25 mouse cellular contexts compared by ENCODE assay signal in the genomic region with DNA sequence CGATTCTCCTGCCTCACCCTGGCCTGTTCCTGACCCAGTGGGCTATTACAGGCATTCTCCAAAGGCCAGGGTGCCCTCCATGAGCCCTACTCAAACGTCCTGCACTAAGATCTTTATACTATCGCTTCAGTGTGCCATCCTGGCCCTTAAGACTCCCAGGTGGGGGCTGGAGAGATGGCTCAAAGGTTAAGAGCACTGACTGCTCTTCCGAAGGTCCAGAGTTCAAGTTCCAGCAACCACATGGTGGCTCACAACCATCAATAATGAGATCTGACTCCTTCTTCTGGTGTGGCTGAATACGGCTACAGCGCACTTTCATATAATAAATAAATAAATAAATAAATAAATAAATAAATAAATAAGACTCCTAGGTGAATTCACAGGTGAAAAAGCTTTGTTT. TPM values are rescaled to one million over a fixed set of nuclear protein-coding genes. Genes with fewer than 3 reads are reported as not detected.
DNase-seq lines count a peak whose midpoint lies in the region; ATAC-seq and TF ChIP-seq lines count a peak whose summit lies in the region.
"Had no signal": no experiment of that assay in that cellular context is flagged by ENCODE, and none has a peak within 500 bp of the region (broad histone marks: within the 10 kb centered on the region; RNA-seq: fewer than 3 reads in every experiment).

No protein-coding gene starts in this region.

- 68% methylated on average over 6 of the region's 6 CpGs for WGBS in intestine, postnatal 0 days
- 77% methylated on average over 6 of the region's 6 CpGs for WGBS in intestine, embryonic 16.5 days
- 80% methylated on average over 6 of the region's 6 CpGs for WGBS in kidney, embryonic 14.5 days
- WGBS in kidney, embryonic 15.5 days: 80% methylated on average over 6 of the region's 6 CpGs
- 65% methylated on average over 6 of the region's 6 CpGs for WGBS in liver, adult 2 months

- peak; percentile 21 for DNase-seq in kidney, adult 18-20 months
- peak; percentile 62 for DNase-seq in kidney, adult 9 months
- DNase-seq in liver, adult 2 months (ENCODE audit: extremely low read depth, low read depth, low spot score): peak; percentile 13
- no peak for DNase-seq in liver
- DNase-seq: adrenal gland, adult 8-10 months; adrenal gland, postnatal 14 days; adrenal gland, postnatal 36 days; B cell, adult 2 months; cerebellum, adult 11-12 months; cerebellum, adult 2 months; cerebellum, adult 9-10 months; cerebellum, postnatal 10 days; cerebellum, postnatal 25 days had no signal

- no peak for TF ChIP-seq POLR2A in liver, adult 2 months (IDR thresholded peaks at IDR 0.05; ENCODE audit: extremely low read depth, insufficient read depth, low read length)

- no peak overlapping the region for H3K27ac ChIP-seq in intestine, postnatal 0 days (ENCODE audit: low read depth, low read length)
- H3K27ac ChIP-seq in intestine, embryonic 16.5 days (ENCODE audit: low read length): no peak overlapping the region
- no peak overlapping the region for H3K27ac ChIP-seq in kidney, embryonic 14.5 days (ENCODE audit: low read depth, low read length)
- no peak overlapping the region for H3K27ac ChIP-seq in kidney, embryonic 15.5 days
- H3K27ac ChIP-seq in liver, adult 2 months (replicated peaks; ENCODE audit: insufficient read depth, low read depth, low read length): no peak overlapping the region
- H3K27ac ChIP-seq: embryonic facial prominence, embryonic 10.5 days; embryonic facial prominence, embryonic 12.5 days; forebrain, embryonic 13.5 days had no signal

- no peak for TF ChIP-seq CTCF in intestine, postnatal 0 days (IDR thresholded peaks at IDR 0.05; ENCODE audit: low read depth)
- no peak for TF ChIP-seq CTCF in liver, adult 2 months (IDR thresholded peaks at IDR 0.05; ENCODE audit: low read depth, low read length)

- H3K4me2 ChIP-seq in intestine, postnatal 0 days (replicated peaks; ENCODE audit: low read depth): no peak overlapping the region
- H3K4me2 ChIP-seq in intestine, embryonic 16.5 days (ENCODE audit: low read depth, low read length): no peak overlapping the region
- no peak overlapping the region for H3K4me2 ChIP-seq in kidney, embryonic 14.5 days (replicated peaks; ENCODE audit: low read depth, low read length)
- H3K4me2 ChIP-seq in kidney, embryonic 15.5 days: no peak overlapping the region
- H3K4me2 ChIP-seq: embryonic facial prominence, embryonic 12.5 days; forebrain, embryonic 13.5 days had no signal

- no peaks in the 10 kb centered on the region for H3K9me3 ChIP-seq in intestine, postnatal 0 days (ENCODE audit: control insufficient read depth)
- H3K9me3 ChIP-seq in intestine, embryonic 16.5 days (ENCODE audit: control insufficient read depth, low read length): no peaks in the 10 kb centered on the region
- H3K9me3 ChIP-seq in kidney, embryonic 14.5 days (ENCODE audit: control insufficient read depth, low read length): no peaks in the 10 kb centered on the region
- H3K9me3 ChIP-seq in kidney, embryonic 15.5 days (replicated peaks): no peaks in the 10 kb centered on the region
- H3K9me3 ChIP-seq: embryonic facial prominence, embryonic 10.5 days; embryonic facial prominence, embryonic 12.5 days; forebrain, embryonic 13.5 days; G1E had no signal

- H3K36me3 ChIP-seq in intestine, postnatal 0 days (ENCODE audit: control insufficient read depth, insufficient read depth): no peaks in the 10 kb centered on the region
- H3K36me3 ChIP-seq in intestine, embryonic 16.5 days (ENCODE audit: control insufficient read depth, insufficient read depth, low read length): no peaks in the 10 kb centered on the region
- H3K36me3 ChIP-seq in kidney, embryonic 14.5 days (ENCODE audit: control insufficient read depth, insufficient read depth, low read length): no peaks in the 10 kb centered on the region
- 0 out of 2 replicates have a peak, but pooled peaks cover 9% of the 10 kb centered on the region for H3K36me3 ChIP-seq in kidney, embryonic 15.5 days
- H3K36me3 ChIP-seq in liver, adult 2 months (ENCODE audit: control insufficient read depth, insufficient read depth, low read length): no peaks in the 10 kb centered on the region
- H3K36me3 ChIP-seq: embryonic facial prominence, embryonic 10.5 days; embryonic facial prominence, embryonic 12.5 days; G1E had no signal

- H3K4me1 ChIP-seq in intestine, postnatal 0 days (replicated peaks; ENCODE audit: control insufficient read depth, insufficient read depth, low read length): no peaks in the 10 kb centered on the region
- H3K4me1 ChIP-seq in intestine, embryonic 16.5 days (ENCODE audit: control insufficient read depth, insufficient read depth, low read length): no peaks in the 10 kb centered on the region
- no peaks in the 10 kb centered on the region for H3K4me1 ChIP-seq in kidney, embryonic 14.5 days (ENCODE audit: control insufficient read depth, insufficient read depth, low read length)
- no peaks in the 10 kb centered on the region for H3K4me1 ChIP-seq in kidney, embryonic 15.5 days
- H3K4me1 ChIP-seq in liver, adult 2 months (ENCODE audit: control insufficient read depth, insufficient read depth, low read length): no peaks in the 10 kb centered on the region
- H3K4me1 ChIP-seq: embryonic facial prominence, embryonic 10.5 days; embryonic facial prominence, embryonic 12.5 days; forebrain, embryonic 13.5 days had no signal

- ATAC-seq in intestine, postnatal 0 days: peak; percentile 58; the same call in 1 of the 2 replicates
- ATAC-seq in intestine, embryonic 16.5 days: no peak
- no peak for ATAC-seq in kidney, embryonic 14.5 days (ENCODE audit: low FRiP score, low TSS enrichment)
- no peak for ATAC-seq in kidney, embryonic 15.5 days (replicated peaks; ENCODE audit: low FRiP score)
- ATAC-seq: activated CD4-positive, CD25-positive, alpha-beta regulatory T cell, adult 4 months; CD4-positive, CD25-positive, alpha-beta regulatory T cell, adult 4 months; forebrain, embryonic 13.5 days; Patski had no signal

- no peaks in the 10 kb centered on the region for H3K27me3 ChIP-seq in intestine, postnatal 0 days (replicated peaks; ENCODE audit: control insufficient read depth, insufficient read depth, low read length)
- no peaks in the 10 kb centered on the region for H3K27me3 ChIP-seq in intestine, embryonic 16.5 days (replicated peaks; ENCODE audit: control insufficient read depth, insufficient read depth, low read length)
- no peaks in the 10 kb centered on the region for H3K27me3 ChIP-seq in kidney, embryonic 14.5 days (ENCODE audit: control insufficient read depth, insufficient read depth, low read length)
- no peaks in the 10 kb centered on the region for H3K27me3 ChIP-seq in kidney, embryonic 15.5 days
- H3K27me3 ChIP-seq in liver, adult 2 months (ENCODE audit: control insufficient read depth, insufficient read depth, low read length): no peaks in the 10 kb centered on the region
- H3K27me3 ChIP-seq: CH12.LX; embryonic facial prominence, embryonic 12.5 days; forebrain, embryonic 13.5 days; Patski had no signal

- H3K4me3 ChIP-seq in intestine, postnatal 0 days (ENCODE audit: low read depth, low read length): no peak overlapping the region
- no peak overlapping the region for H3K4me3 ChIP-seq in intestine, embryonic 16.5 days (ENCODE audit: low read length)
- no peak overlapping the region for H3K4me3 ChIP-seq in kidney, embryonic 14.5 days (ENCODE audit: low read length)
- H3K4me3 ChIP-seq in kidney, embryonic 15.5 days (replicated peaks): no peak overlapping the region
- no peak overlapping the region for H3K4me3 ChIP-seq in liver, adult 2 months (ENCODE audit: insufficient read depth, low read depth, low read length)
- H3K4me3 ChIP-seq: embryonic facial prominence, embryonic 10.5 days; embryonic facial prominence, embryonic 12.5 days; forebrain, embryonic 13.5 days had no signal

- no peak overlapping the region for H3K9ac ChIP-seq in intestine, postnatal 0 days (ENCODE audit: low read depth, low read length)
- no peak overlapping the region for H3K9ac ChIP-seq in intestine, embryonic 16.5 days (ENCODE audit: low read depth, low read length)
- H3K9ac ChIP-seq in kidney, embryonic 14.5 days (ENCODE audit: low read depth, low read length): no peak overlapping the region
- no peak overlapping the region for H3K9ac ChIP-seq in kidney, embryonic 15.5 days
- H3K9ac ChIP-seq in liver, adult 2 months (ENCODE audit: low read depth, low read length): no peak overlapping the region
- H3K9ac ChIP-seq: embryonic facial prominence, embryonic 12.5 days; forebrain, embryonic 13.5 days had no signal

- H3K79me2 ChIP-seq in liver, adult 2 months (ENCODE audit: control insufficient read depth, insufficient read depth, low read length): no peaks in the 10 kb centered on the region

RNA-seq across cellular contexts. Expression of gene Pou6f1, which starts 7.0 kb away (rescaled TPM):
- polyA plus RNA-seq in intestine, postnatal 0 days (2015; fragmentation: Nextera tagmentation; extraction: Ambion mirVana): 3.0 and 4.3 TPM in 2 replicates
- 3.1 and 3.2 TPM in 2 replicates for polyA plus RNA-seq in intestine, embryonic 16.5 days (2015; fragmentation: Nextera tagmentation; extraction: Ambion mirVana)
- polyA plus RNA-seq in kidney, embryonic 14.5 days (2014; fragmentation: Nextera tagmentation; extraction: Ambion mirVana): 9.6 and 14.6 TPM in 2 replicates
- 8.4 and 9.1 TPM in 2 replicates for polyA plus RNA-seq in kidney, embryonic 15.5 days (2015; fragmentation: Nextera tagmentation; extraction: Ambion mirVana)
- total RNA-seq in liver, adult 2 months (2014; rRNA removed): 1.9 and 2.0 TPM in 2 replicates
- polyA plus RNA-seq in liver, adult 2 months (2012; rRNA removed): 3.1 and 5.5 TPM in 2 replicates

RNA-seq across cellular contexts. Expression of gene Dazap2, which starts 22.3 kb away (rescaled TPM):
- polyA plus RNA-seq in intestine, postnatal 0 days (2015; fragmentation: Nextera tagmentation; extraction: Ambion mirVana): 354 and 373 TPM in 2 replicates
- polyA plus RNA-seq in intestine, embryonic 16.5 days (2015; fragmentation: Nextera tagmentation; extraction: Ambion mirVana): 301 and 320 TPM in 2 replicates
- polyA plus RNA-seq in kidney, embryonic 14.5 days (2014; fragmentation: Nextera tagmentation; extraction: Ambion mirVana): 236 and 274 TPM in 2 replicates
- 237 and 241 TPM in 2 replicates for polyA plus RNA-seq in kidney, embryonic 15.5 days (2015; fragmentation: Nextera tagmentation; extraction: Ambion mirVana)
- 50.3 and 60.2 TPM in 2 replicates for total RNA-seq in liver, adult 2 months (2014; rRNA removed)
- 395 and 460 TPM in 2 replicates for polyA plus RNA-seq in liver, adult 2 months (2012; rRNA removed)

RNA-seq across cellular contexts. Expression of gene Tfcp2, which starts 41.0 kb away (rescaled TPM):
- 8.0 and 8.5 TPM in 2 replicates for polyA plus RNA-seq in intestine, postnatal 0 days (2015; fragmentation: Nextera tagmentation; extraction: Ambion mirVana)
- 13.5 and 13.8 TPM in 2 replicates for polyA plus RNA-seq in intestine, embryonic 16.5 days (2015; fragmentation: Nextera tagmentation; extraction: Ambion mirVana)
- polyA plus RNA-seq in kidney, embryonic 14.5 days (2014; fragmentation: Nextera tagmentation; extraction: Ambion mirVana): 17.7 and 32.9 TPM in 2 replicates
- 38.1 and 38.2 TPM in 2 replicates for polyA plus RNA-seq in kidney, embryonic 15.5 days (2015; fragmentation: Nextera tagmentation; extraction: Ambion mirVana)
- 4.0 and 5.9 TPM in 2 replicates for total RNA-seq in liver, adult 2 months (2014; rRNA removed)
- polyA plus RNA-seq in liver, adult 2 months (2012; rRNA removed): 3.9 and 5.8 TPM in 2 replicates

RNA-seq across cellular contexts. Expression of gene Smagp, which starts 43.9 kb away (rescaled TPM):
- 77.1 and 88.6 TPM in 2 replicates for polyA plus RNA-seq in intestine, postnatal 0 days (2015; fragmentation: Nextera tagmentation; extraction: Ambion mirVana)
- polyA plus RNA-seq in intestine, embryonic 16.5 days (2015; fragmentation: Nextera tagmentation; extraction: Ambion mirVana): 47.9 and 51.3 TPM in 2 replicates
- 26.4 and 28.4 TPM in 2 replicates for polyA plus RNA-seq in kidney, embryonic 14.5 days (2014; fragmentation: Nextera tagmentation; extraction: Ambion mirVana)
- 30.0 and 33.1 TPM in 2 replicates for polyA plus RNA-seq in kidney, embryonic 15.5 days (2015; fragmentation: Nextera tagmentation; extraction: Ambion mirVana)
- 13.0 and 14.9 TPM in 2 replicates for total RNA-seq in liver, adult 2 months (2014; rRNA removed)
- 57.0 and 80.1 TPM in 2 replicates for polyA plus RNA-seq in liver, adult 2 months (2012; rRNA removed)
- polyA plus RNA-seq: activated CD4-positive, CD25-positive, alpha-beta regulatory T cell, adult 4 months; CD4-positive, CD25-positive, alpha-beta regulatory T cell, adult 4 months had no signal
